Mouse (Mus musculus): Measurements from ENCODE around the gene Zfp217. TPM values are rescaled to one million over a fixed set of nuclear protein-coding genes. Genes with fewer than 3 reads are reported as not detected.

The Zfp217 gene
- polyA plus RNA-seq, 1 experiment: not detected

GRCm38 (mm10) chr2:170131981-170132460, 15.9 kb downstream of the Zfp217 start:
- peaks cover 5% of the 10 kb centered on the region; the same call in 1 of the 2 replicates for H3K4me1 ChIP-seq (ENCODE audit: control insufficient read depth, insufficient read depth, low read length)
- no peak overlapping the region for H3K4me3 ChIP-seq (ENCODE audit: insufficient read depth, low read depth, low read length)
- no peak for TF ChIP-seq CTCF (IDR thresholded peaks at IDR 0.05; ENCODE audit: insufficient read depth, low read depth, low read length)
- no peak for TF ChIP-seq POLR2A (IDR thresholded peaks at IDR 0.05; ENCODE audit: insufficient read depth, low read depth, low read length)
- WGBS: 8% methylated on average over 10 of the region's 10 CpGs
- H3K27ac ChIP-seq (ENCODE audit: insufficient read depth, low read depth, low read length): no peak overlapping the region

- under 1% methylated on average over 106 of the region's 122 CpGs for WGBS
- Histone ChIP-seq H3K27ac (ENCODE audit: insufficient read depth, low read depth, low read length) (no peak overlapping the region), H3K4me1 (ENCODE audit: control insufficient read depth, insufficient read depth, low read length) (peaks cover 5% of the 10 kb centered on the region; the same call in 1 of the 2 replicates)
These were observed 16.9 kb downstream of the Zfp217 start for GRCm38 (mm10) chr2:170130780-170131645.

GRCm38 (mm10) chr2:170129923-170130779, 17.8 kb downstream of the Zfp217 start:
- peaks cover 5% of the 10 kb centered on the region; the same call in 1 of the 2 replicates for H3K4me1 ChIP-seq (ENCODE audit: control insufficient read depth, insufficient read depth, low read length)
- WGBS: 5% methylated on average over 48 of the region's 48 CpGs
- peak overlapping the region; percentile 73 for H3K4me3 ChIP-seq (ENCODE audit: insufficient read depth, low read depth, low read length)
- TF ChIP-seq POLR2A (IDR thresholded peaks at IDR 0.05; ENCODE audit: insufficient read depth, low read depth, low read length) (no peak), CTCF (IDR thresholded peaks at IDR 0.05; ENCODE audit: insufficient read depth, low read depth, low read length) (no peak)
- no peak overlapping the region for H3K27ac ChIP-seq (ENCODE audit: insufficient read depth, low read depth, low read length)

More at GRCm38 (mm10) chr2:170130780-170131645, 16.9 kb downstream of the Zfp217 start:
- TF ChIP-seq CTCF (IDR thresholded peaks at IDR 0.05; ENCODE audit: insufficient read depth, low read depth, low read length): no peak
- 0 out of 2 replicates have a peak, but pooled peaks have one; percentile 26 for TF ChIP-seq POLR2A (IDR thresholded peaks at IDR 0.05; ENCODE audit: insufficient read depth, low read depth, low read length)
- H3K4me3 ChIP-seq (ENCODE audit: insufficient read depth, low read depth, low read length): peak overlapping the region; percentile 73

GRCm38 (mm10) chr2:170129248-170129922, 18.5 kb downstream of the Zfp217 start:
- Histone ChIP-seq H3K4me1 (ENCODE audit: control insufficient read depth, insufficient read depth, low read length) (peaks cover 5% of the 10 kb centered on the region; the same call in 1 of the 2 replicates), H3K27ac (ENCODE audit: insufficient read depth, low read depth, low read length) (no peak overlapping the region), H3K4me3 (ENCODE audit: insufficient read depth, low read depth, low read length) (no peak overlapping the region)
- TF ChIP-seq POLR2A (IDR thresholded peaks at IDR 0.05; ENCODE audit: insufficient read depth, low read depth, low read length) (no peak), CTCF (IDR thresholded peaks at IDR 0.05; ENCODE audit: insufficient read depth, low read depth, low read length) (no peak)
- 64% methylated on average over 5 of the region's 5 CpGs for WGBS

GRCm38 (mm10) chr2:170128461-170129247, 19.2 kb downstream of the Zfp217 start:
- 74% methylated on average over 7 of the region's 7 CpGs for WGBS
- Histone ChIP-seq H3K27ac (ENCODE audit: insufficient read depth, low read depth, low read length) (no peak overlapping the region), H3K4me1 (ENCODE audit: control insufficient read depth, insufficient read depth, low read length) (peaks cover 5% of the 10 kb centered on the region; the same call in 1 of the 2 replicates), H3K4me3 (ENCODE audit: insufficient read depth, low read depth, low read length) (no peak overlapping the region)
- no peak for TF ChIP-seq POLR2A (IDR thresholded peaks at IDR 0.05; ENCODE audit: insufficient read depth, low read depth, low read length)
- TF ChIP-seq CTCF (IDR thresholded peaks at IDR 0.05; ENCODE audit: insufficient read depth, low read depth, low read length): no peak

- TF ChIP-seq CTCF (IDR thresholded peaks at IDR 0.05; ENCODE audit: insufficient read depth, low read depth, low read length): no peak
- TF ChIP-seq POLR2A (IDR thresholded peaks at IDR 0.05; ENCODE audit: insufficient read depth, low read depth, low read length): no peak
- WGBS: 62% methylated on average over 3 of the region's 3 CpGs
- H3K4me3 ChIP-seq (ENCODE audit: insufficient read depth, low read depth, low read length): no peak overlapping the region
- no peak overlapping the region for H3K27ac ChIP-seq (ENCODE audit: insufficient read depth, low read depth, low read length)
- no peaks in the 10 kb centered on the region for H3K4me1 ChIP-seq (ENCODE audit: control insufficient read depth, insufficient read depth, low read length)
These were observed 20.4 kb downstream of the Zfp217 start for GRCm38 (mm10) chr2:170127523-170127922.

GRCm38 (mm10) chr2:170126266-170126665, 21.6 kb downstream of the Zfp217 start:
- TF ChIP-seq POLR2A (IDR thresholded peaks at IDR 0.05; ENCODE audit: insufficient read depth, low read depth, low read length) (no peak), CTCF (IDR thresholded peaks at IDR 0.05; ENCODE audit: insufficient read depth, low read depth, low read length) (no peak)
- WGBS: 78% methylated on average over 1 of the region's 1 CpGs
- Histone ChIP-seq H3K4me1 (ENCODE audit: control insufficient read depth, insufficient read depth, low read length) (no peaks in the 10 kb centered on the region), H3K4me3 (ENCODE audit: insufficient read depth, low read depth, low read length) (no peak overlapping the region), H3K27ac (ENCODE audit: insufficient read depth, low read depth, low read length) (no peak overlapping the region)
